ENCODE assay signal across 9 mouse cellular contexts in genomic region chr15:80075733-80076337, GRCm38 (mm10). TPM values are rescaled to one million over a fixed set of nuclear protein-coding genes. Genes with fewer than 3 reads are reported as not detected.
A peak's percentile ranks its signal among the peaks of the same experiment; 100 is the strongest.
DNase-seq lines count a peak whose midpoint lies in the region; ATAC-seq and TF ChIP-seq lines count a peak whose summit lies in the region.
"Had no signal": no experiment of that assay in that cellular context is flagged by ENCODE, and none has a peak within 500 bp of the region (broad histone marks: within the 10 kb centered on the region; RNA-seq: fewer than 3 reads in every experiment).

No protein-coding gene starts in this region.

- H3K36me3 ChIP-seq in hindbrain, embryonic 13.5 days = peaks cover 49% of the 10 kb centered on the region
- H3K36me3 ChIP-seq in hindbrain, embryonic 14.5 days (replicated peaks; ENCODE audit: control insufficient read depth, insufficient read depth) = peaks cover 44% of the 10 kb centered on the region
- H3K36me3 ChIP-seq in MEL (ENCODE audit: control insufficient read depth in 1 of 2, insufficient read depth in 2 of 2, low read length in 2 of 2) (peaks cover 6 to 15% of the 10 kb centered on the region in 2 experiments; a peak in 3 of 4 replicates), macrophage (ENCODE audit: inconsistent target) (peaks cover 36% of the 10 kb centered on the region)
- peaks cover 45% of the 10 kb centered on the region for H3K36me3 ChIP-seq in embryonic facial prominence, embryonic 14.5 days (ENCODE audit: control insufficient read depth, insufficient read depth, low read length)

- DNase-seq in hindbrain, embryonic 14.5 days (ENCODE audit: low spot score) = no peak
- DNase-seq in MEL (ENCODE audit: low read depth, low spot score) = no peak
- no peak for DNase-seq in embryonic facial prominence, embryonic 14.5 days (ENCODE audit: low spot score)
- no peak for DNase-seq in thymus, adult 18-20 months
- no peak for DNase-seq in embryo, embryonic 10.5 days (ENCODE audit: low spot score)
- no peak for DNase-seq in T-cell, adult 2 months (ENCODE audit: low spot score)

- 0 out of 4 replicates have a peak, but pooled peaks of 1 of the 2 experiments have one; percentile 11 for TF ChIP-seq EP300 in MEL (IDR thresholded peaks at IDR 0.05; ENCODE audit: low read depth in 1 of 2, low read length in 2 of 2)

- H3K4me1 ChIP-seq in hindbrain, embryonic 13.5 days (replicated peaks) = peaks cover 16% of the 10 kb centered on the region
- H3K4me1 ChIP-seq in hindbrain, embryonic 14.5 days (replicated peaks; ENCODE audit: control insufficient read depth, insufficient read depth, low read length) = peaks cover 2% of the 10 kb centered on the region
- H3K4me1 ChIP-seq in MEL (ENCODE audit: control insufficient read depth in 1 of 2, insufficient read depth in 2 of 2, low read length in 2 of 2) = no peaks in the 10 kb centered on the region
- 0 out of 2 replicates have a peak, but pooled peaks cover 1% of the 10 kb centered on the region for H3K4me1 ChIP-seq in embryonic facial prominence, embryonic 14.5 days (ENCODE audit: control insufficient read depth, insufficient read depth, low read length)

- no peaks in the 10 kb centered on the region for H3K9me3 ChIP-seq in hindbrain, embryonic 13.5 days
- no peaks in the 10 kb centered on the region for H3K9me3 ChIP-seq in hindbrain, embryonic 14.5 days (ENCODE audit: control insufficient read depth, low read length)
- H3K9me3 ChIP-seq in MEL (replicated peaks; ENCODE audit: insufficient read depth, low read length) = no peaks in the 10 kb centered on the region
- no peaks in the 10 kb centered on the region for H3K9me3 ChIP-seq in embryonic facial prominence, embryonic 14.5 days (ENCODE audit: control insufficient read depth, low read length)

- H3K9ac ChIP-seq in hindbrain, embryonic 13.5 days = peak overlapping the region; percentile 43
- no peak overlapping the region for H3K9ac ChIP-seq in hindbrain, embryonic 14.5 days
- no peak overlapping the region for H3K9ac ChIP-seq in MEL (ENCODE audit: control insufficient read depth, low read depth, low read length, poor library complexity, severe bottlenecking)
- H3K9ac ChIP-seq in embryonic facial prominence, embryonic 14.5 days (ENCODE audit: low read depth, low read length) = no peak overlapping the region

- H3K79me2 ChIP-seq in MEL (ENCODE audit: control insufficient read depth, insufficient read depth, low read length, poor library complexity) = peaks cover 22% of the 10 kb centered on the region
- peaks cover 19% of the 10 kb centered on the region for H3K79me2 ChIP-seq in macrophage (ENCODE audit: inconsistent target)

- no peak for TF ChIP-seq CTCF in MEL (IDR thresholded peaks at IDR 0.05 in 2 of 3, conservative IDR thresholded peaks at IDR 0.05 in 1 of 3; ENCODE audit: control insufficient read depth in 1 of 3, insufficient read depth in 1 of 3, low read depth in 2 of 3, low read length in 3 of 3, poor library complexity in 1 of 3, severe bottlenecking in 1 of 3)

- ATAC-seq in hindbrain, embryonic 13.5 days (ENCODE audit: low FRiP score) = 0 out of 2 replicates have a peak, but pooled peaks have one; percentile 6
- ATAC-seq in hindbrain, embryonic 14.5 days (ENCODE audit: low FRiP score) = no peak
- 0 out of 2 replicates have a peak, but pooled peaks have one; percentile 2 for ATAC-seq in embryonic facial prominence, embryonic 14.5 days (ENCODE audit: low read depth)
- ATAC-seq: activated CD4-positive, CD25-positive, alpha-beta regulatory T cell, adult 4 months had no signal

- H3K27me3 ChIP-seq in hindbrain, embryonic 13.5 days = 0 out of 2 replicates have a peak, but pooled peaks cover 3% of the 10 kb centered on the region
- H3K27me3 ChIP-seq in hindbrain, embryonic 14.5 days (ENCODE audit: control insufficient read depth, insufficient read depth, low read length) = no peaks in the 10 kb centered on the region
- H3K27me3 ChIP-seq in MEL (ENCODE audit: control insufficient read depth in 1 of 2, insufficient read depth in 2 of 2, low read length in 2 of 2) = no peaks in the 10 kb centered on the region
- no peaks in the 10 kb centered on the region for H3K27me3 ChIP-seq in embryonic facial prominence, embryonic 14.5 days (replicated peaks; ENCODE audit: control insufficient read depth, insufficient read depth, low read length)

- H3K27ac ChIP-seq in hindbrain, embryonic 13.5 days = no peak overlapping the region
- H3K27ac ChIP-seq in hindbrain, embryonic 14.5 days = no peak overlapping the region
- peak overlapping the region; percentile 11; the same call in 1 of the 2 replicates for H3K27ac ChIP-seq in MEL (ENCODE audit: control insufficient read depth, low read depth, low read length)
- 0 out of 2 replicates have a peak overlapping the region, but pooled peaks have one; percentile 0 for H3K27ac ChIP-seq in embryonic facial prominence, embryonic 14.5 days (replicated peaks; ENCODE audit: low read depth, low read length)
- H3K27ac ChIP-seq in macrophage = peak overlapping the region; percentile 98

- TF ChIP-seq POLR2A in MEL (IDR thresholded peaks at IDR 0.05; ENCODE audit: control insufficient read depth in 1 of 2, insufficient read depth in 1 of 2, low read depth in 1 of 2, low read length in 2 of 2, poor library complexity in 1 of 2) = no peak

- 43% methylated on average over 5 of the region's 5 CpGs for WGBS in hindbrain, embryonic 13.5 days
- 36% methylated on average over 5 of the region's 5 CpGs for WGBS in hindbrain, embryonic 14.5 days
- WGBS in embryonic facial prominence, embryonic 14.5 days = 31% methylated on average over 5 of the region's 5 CpGs
- 46% methylated on average over 5 of the region's 5 CpGs for WGBS in macrophage (ENCODE audit: missing documents)

- no peak overlapping the region for H3K4me2 ChIP-seq in hindbrain, embryonic 13.5 days
- no peak overlapping the region for H3K4me2 ChIP-seq in hindbrain, embryonic 14.5 days (replicated peaks)
- no peak overlapping the region for H3K4me2 ChIP-seq in embryonic facial prominence, embryonic 14.5 days (ENCODE audit: low read depth, low read length)

- H3K4me3 ChIP-seq in hindbrain, embryonic 13.5 days = no peak overlapping the region
- no peak overlapping the region for H3K4me3 ChIP-seq in hindbrain, embryonic 14.5 days (replicated peaks; ENCODE audit: low read length)
- H3K4me3 ChIP-seq in MEL (ENCODE audit: control insufficient read depth in 1 of 2, insufficient read depth in 1 of 2, low read depth in 2 of 2, low read length in 2 of 2) (no peak overlapping the region), macrophage (ENCODE audit: inconsistent target) (no peak overlapping the region)
- no peak overlapping the region for H3K4me3 ChIP-seq in embryonic facial prominence, embryonic 14.5 days (ENCODE audit: low read depth, low read length)

- TF ChIP-seq RAD21 in MEL (IDR thresholded peaks at IDR 0.05; ENCODE audit: low read depth, low read length) = no peak

TF ChIP-seq in MEL, 35 proteins besides CTCF, POLR2A, EP300 and RAD21 (continues in another document):
- TF ChIP-seq TBP (IDR thresholded peaks at IDR 0.05; ENCODE audit: low read depth, low read length) (peak; percentile 57; the same call in 1 of the 2 replicates), POLR2AphosphoS2 (IDR thresholded peaks at IDR 0.05; ENCODE audit: low read length) (0 out of 2 replicates have a peak, but pooled peaks have one; percentile 99), RCOR1 (IDR thresholded peaks at IDR 0.05; ENCODE audit: low read depth, low read length) (0 out of 2 replicates have a peak, but pooled peaks have one; percentile 2)

RNA-seq across cellular contexts. Expression of gene Syngr1, which starts 15.3 kb away (rescaled TPM):
- 27.9 and 28.3 TPM in 2 replicates for polyA plus RNA-seq in hindbrain, embryonic 13.5 days (2015; fragmentation: Nextera tagmentation; extraction: Ambion mirVana)
- polyA plus RNA-seq in hindbrain, embryonic 14.5 days (2014; fragmentation: Nextera tagmentation; extraction: Ambion mirVana) = 37.0 and 38.7 TPM in 2 replicates
- total RNA-seq in MEL (2012; rRNA removed) = 93.7 and 105 TPM in 2 replicates
- 100 to 1,000 TPM in 1 of 2 experiments, not detected in 1; 115 TPM for polyA plus RNA-seq in MEL (2012; ENCODE audit: insufficient read depth in 1 of 2, insufficient read length in 2 of 2, low read depth in 1 of 2, low replicate concordance in 2 of 2, missing spikeins in 1 of 2)
- polyA plus RNA-seq in embryonic facial prominence, embryonic 14.5 days (2014; fragmentation: Nextera tagmentation; extraction: Ambion mirVana) = 10.3 and 10.5 TPM in 2 replicates
- total RNA-seq in macrophage (2018; cell fraction: chromatin; rRNA removed) = 100 to 1,000 TPM in 11 of 26 experiments, 10 to 100 TPM in 14, 1 to 10 TPM in 1; 8.5 to 192 (median 76.8) TPM
- 100 to 1,000 TPM; 185 to 377 (median 258) TPM for total RNA-seq in macrophage (2018; cell fraction: cytosol; rRNA removed)
- 100 to 1,000 TPM in 19 of 26 experiments, 10 to 100 TPM in 7; 29.5 to 228 (median 114) TPM for total RNA-seq in macrophage (2018; cell fraction: nucleus; rRNA removed)
- 139 to 428 TPM (median 314 TPM) in 3 replicates for polyA plus RNA-seq in macrophage (2018)

RNA-seq across cellular contexts. Expression of gene Rpl3, which starts 15.8 kb away (rescaled TPM):
- polyA plus RNA-seq in hindbrain, embryonic 13.5 days (2015; fragmentation: Nextera tagmentation; extraction: Ambion mirVana) = 613 and 622 TPM in 2 replicates
- polyA plus RNA-seq in hindbrain, embryonic 14.5 days (2014; fragmentation: Nextera tagmentation; extraction: Ambion mirVana) = 685 and 734 TPM in 2 replicates
- total RNA-seq in MEL (2012; rRNA removed) = 1,686 and 1,722 TPM in 2 replicates
- polyA plus RNA-seq in MEL (2012; ENCODE audit: insufficient read depth in 1 of 2, insufficient read length in 2 of 2, low read depth in 1 of 2, low replicate concordance in 2 of 2, missing spikeins in 1 of 2) (1,000 to 10,000 TPM in 1 of 2 experiments, 100 to 1,000 TPM in 1; 543 to 1,096 TPM), macrophage (2018) (633 to 940 TPM (median 770 TPM) in 3 replicates)
- polyA plus RNA-seq in embryonic facial prominence, embryonic 14.5 days (2014; fragmentation: Nextera tagmentation; extraction: Ambion mirVana) = 1,242 and 1,346 TPM in 2 replicates
- 100 to 1,000 TPM in 24 of 26 experiments, 10 to 100 TPM in 2; 70.8 to 495 (median 240) TPM for total RNA-seq in macrophage (2018; cell fraction: chromatin; rRNA removed)
- 100 to 1,000 TPM; 413 to 862 (median 571) TPM for total RNA-seq in macrophage (2018; cell fraction: cytosol; rRNA removed)
- total RNA-seq in macrophage (2018; cell fraction: nucleus; rRNA removed) = 100 to 1,000 TPM; 139 to 883 (median 221) TPM

RNA-seq across cellular contexts. Expression of gene Tab1, which starts 57.1 kb away (rescaled TPM):
- 38.3 and 41.2 TPM in 2 replicates for polyA plus RNA-seq in hindbrain, embryonic 13.5 days (2015; fragmentation: Nextera tagmentation; extraction: Ambion mirVana)
- polyA plus RNA-seq in hindbrain, embryonic 14.5 days (2014; fragmentation: Nextera tagmentation; extraction: Ambion mirVana) = 32.2 and 36.1 TPM in 2 replicates
- total RNA-seq in MEL (2012; rRNA removed) = 18.2 and 23.3 TPM in 2 replicates
- 10 to 100 TPM in 1 of 2 experiments, not detected in 1; 31.1 TPM for polyA plus RNA-seq in MEL (2012; ENCODE audit: insufficient read depth in 1 of 2, insufficient read length in 2 of 2, low read depth in 1 of 2, low replicate concordance in 2 of 2, missing spikeins in 1 of 2)
- 27.6 and 36.3 TPM in 2 replicates for polyA plus RNA-seq in embryonic facial prominence, embryonic 14.5 days (2014; fragmentation: Nextera tagmentation; extraction: Ambion mirVana)
- total RNA-seq in macrophage (2018; cell fraction: chromatin; rRNA removed) = 10 to 100 TPM in 21 of 26 experiments, 1 to 10 TPM in 5; 4.6 to 61.0 (median 34.9) TPM
- total RNA-seq in macrophage (2018; cell fraction: cytosol; rRNA removed) = 10 to 100 TPM in 12 of 26 experiments, 1 to 10 TPM in 14; 1.2 to 15.4 (median 9.5) TPM
- total RNA-seq in macrophage (2018; cell fraction: nucleus; rRNA removed) = 10 to 100 TPM in 18 of 26 experiments, 1 to 10 TPM in 8; 4.1 to 64.7 (median 23.5) TPM
- polyA plus RNA-seq in macrophage (2018) = 10.5 to 14.4 TPM (median 12.8 TPM) in 3 replicates

Comparison
In these comparisons a context has a peak if more than half of its experiments do, and no peak if none do; other contexts are left out.
1. H3K27ac ChIP-seq: peak in MEL (single experiment), embryonic facial prominence, embryonic 14.5 days (single experiment) and macrophage (single experiment); none in hindbrain, embryonic 13.5 days (single experiment) and hindbrain, embryonic 14.5 days (single experiment).